ENCODE assay signal across 23 mouse cellular contexts in genomic region chr2:80247466-80247865, GRCm38 (mm10). TPM values are rescaled to one million over a fixed set of nuclear protein-coding genes. Genes with fewer than 3 reads are reported as not detected.
"Had no signal": no experiment of that assay in that cellular context is flagged by ENCODE, and none has a peak within 500 bp of the region (broad histone marks: within the 10 kb centered on the region; RNA-seq: fewer than 3 reads in every experiment).

No protein-coding gene starts in this region.

- H3K27ac ChIP-seq: left cerebral cortex, adult 2 months; liver, embryonic 15.5 days had no signal

- H3K4me3 ChIP-seq: left cerebral cortex, adult 2 months; liver, embryonic 15.5 days; megakaryocyte, embryonic 14.5 days had no signal

- H3K36me3 ChIP-seq: liver, embryonic 15.5 days had no signal

- H3K27me3 ChIP-seq: liver, embryonic 15.5 days; megakaryocyte, embryonic 14.5 days had no signal

- H3K4me1 ChIP-seq: liver, embryonic 15.5 days; megakaryocyte, embryonic 14.5 days had no signal

- H3K9me3 ChIP-seq: liver, embryonic 15.5 days; megakaryocyte, embryonic 14.5 days had no signal

- ATAC-seq: lung, postnatal 0 days had no signal

- DNase-seq: kidney, adult 18-20 months; kidney, postnatal 14 days; liver; lung, adult 2 months; lung, postnatal 36 days; right cerebral cortex, postnatal 25 days; thymus, postnatal 36 days had no signal

- H3K9ac ChIP-seq: liver, embryonic 15.5 days had no signal

- H3K4me2 ChIP-seq: liver, embryonic 15.5 days; midbrain, embryonic 11.5 days had no signal

RNA-seq across cellular contexts. Expression of gene Prdx6b, which starts 44.8 kb away (rescaled TPM):
- total RNA-seq: layer of hippocampus, adult 8-10 months; layer of hippocampus, postnatal 25 days; left cerebral cortex, adult 2 months; left cerebral cortex, postnatal 14 days; midbrain, postnatal 0 days had no signal
- polyA plus RNA-seq: kidney, embryonic 14.5 days; large intestine, adult 2 months; limb, embryonic 11.5 days; liver, embryonic 15.5 days; lung, adult 2 months; lung, postnatal 0 days; midbrain, embryonic 11.5 days; midbrain, postnatal 0 days; neural tube, embryonic 14.5 days; small intestine, adult 2 months; stomach, embryonic 16.5 days; thymus, postnatal 0 days had no signal
